Mouse (Mus musculus) common myeloid progenitor, adult 5-6 weeks (primary cell): ENCODE data around the gene Slc8a2. TPM values are rescaled to one million over a fixed set of nuclear protein-coding genes. Genes with fewer than 3 reads are reported as not detected.

Experiments
- ATAC-seq: replicated peaks from 2 replicates; pipeline ENCODE4 v1.8.0; 2016; ENCODE audit warnings: low read depth, mild to moderate bottlenecking, moderate TSS enrichment, inconsistent platforms; ENCODE audit not compliant: poor library complexity, severe bottlenecking
- total RNA-seq: library from RNA; stranded (forward); fragments of 200-1000, 187-1606 nt; gene quantifications from 2 replicates; pipeline ENCODE4 v1.2.3, GENCODE M21; 2017

Gene Slc8a2
- total RNA-seq, 1 experiment from 2014 or later: 0.09 TPM

DNA sequence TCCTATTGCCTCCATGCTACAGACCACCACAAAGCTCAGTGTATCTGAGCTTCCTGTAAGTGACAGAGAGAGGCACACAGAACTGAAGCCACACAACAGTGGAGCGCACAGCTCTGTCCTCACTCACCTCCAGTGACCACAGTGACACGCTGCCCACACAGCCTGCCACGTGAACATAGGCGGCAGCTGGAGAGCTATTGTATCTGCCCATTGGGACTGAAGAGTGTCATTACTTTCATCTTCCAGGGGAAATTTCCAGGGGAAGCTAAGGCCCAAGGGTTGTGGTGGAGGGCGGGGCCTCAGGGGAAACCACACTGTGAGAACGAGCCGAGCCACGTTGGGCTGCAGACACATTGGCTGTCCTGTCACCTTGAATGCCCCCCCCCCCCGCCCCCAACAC lies 75.2 kb downstream of the Slc8a2 start:
- 0 out of 2 replicates have a peak, but pooled peaks have one; percentile 12 for ATAC-seq

DNA sequence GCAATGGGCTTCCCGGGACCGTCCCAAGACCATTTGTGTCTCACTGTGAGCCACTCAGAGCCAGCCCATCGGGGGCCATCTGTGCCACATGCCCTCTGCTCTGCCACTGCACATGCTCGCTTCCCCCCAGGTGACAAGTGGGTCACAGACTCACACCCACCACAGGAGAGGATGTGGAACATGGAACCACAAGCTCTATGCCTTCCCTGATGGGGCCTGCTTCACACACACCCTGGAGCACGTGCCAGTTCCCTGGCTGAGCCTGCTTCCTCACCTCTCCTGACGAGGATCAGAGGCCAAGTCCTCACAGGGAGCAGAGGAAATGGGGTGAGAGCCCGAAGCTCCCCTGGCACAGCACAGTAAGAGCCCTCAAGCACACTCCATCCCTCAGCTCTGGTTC lies 77.5 kb downstream of the Slc8a2 start:
- ATAC-seq: no peak

DNA sequence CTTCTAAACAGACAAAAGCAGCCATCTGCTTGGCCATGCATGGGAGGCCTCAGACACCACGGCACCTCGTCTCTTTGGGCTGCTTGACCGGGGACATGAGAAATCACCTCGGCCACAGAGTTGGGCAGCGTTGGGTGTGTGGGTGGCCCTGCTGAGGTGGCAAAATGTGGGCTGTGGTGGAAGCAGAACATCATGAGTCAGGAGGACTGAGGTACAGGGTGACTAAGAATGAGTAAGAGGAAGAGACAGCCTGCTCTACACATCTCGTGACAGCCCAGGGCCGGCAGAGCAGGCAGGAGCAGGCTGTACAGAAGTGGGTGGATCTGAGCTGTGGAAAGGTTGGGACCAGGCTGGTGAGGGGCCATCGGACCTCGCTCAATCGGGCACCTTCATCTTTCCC lies 77.9 kb downstream of the Slc8a2 start:
- ATAC-seq: peak; percentile 45; the same call in 1 of the 2 replicates

DNA sequence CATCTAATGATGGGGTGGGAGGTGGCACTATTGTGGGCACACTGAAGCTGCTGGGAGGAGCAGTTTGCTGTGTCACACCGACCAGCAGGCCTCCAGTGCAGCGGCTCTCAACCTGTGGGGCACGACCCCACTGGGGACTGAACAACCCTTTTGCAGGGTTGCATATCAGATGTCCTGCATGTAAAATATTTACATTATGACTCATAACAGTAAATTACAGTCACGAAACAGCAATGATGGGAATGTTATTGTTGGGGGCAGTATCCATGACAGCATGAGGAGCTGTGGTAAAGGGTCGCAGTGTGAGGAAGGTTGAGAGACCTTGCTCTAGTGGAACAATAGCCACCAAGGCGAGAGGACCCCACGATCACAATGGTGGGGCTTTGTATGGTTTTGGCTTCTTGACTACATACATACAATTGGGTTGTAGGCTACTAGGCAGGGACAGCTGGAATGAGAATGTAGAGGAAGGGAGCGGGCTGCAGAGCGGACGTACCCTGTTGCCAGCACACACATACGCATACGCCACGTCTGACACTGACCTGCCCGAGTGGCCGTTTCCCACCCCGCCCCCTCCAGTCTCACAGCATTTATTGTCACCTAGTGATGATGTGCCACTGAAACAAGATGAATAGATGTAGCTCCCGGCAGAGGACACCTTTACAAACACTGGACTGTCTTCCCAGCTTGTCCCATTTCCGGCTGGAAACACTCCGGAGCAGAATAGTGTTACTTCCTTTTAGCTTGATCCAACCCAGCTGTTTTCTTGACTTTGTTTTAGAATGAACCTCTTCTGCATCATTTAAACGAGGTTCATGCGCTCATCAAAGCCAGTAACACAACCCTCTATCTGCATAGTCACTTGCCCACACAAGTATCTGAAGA lies 79.4 kb downstream of the Slc8a2 start:
- ATAC-seq: no peak

Other genes with a start within 250 kb of the Slc8a2 start
- gene Crx, start 249.9 kb upstream of the Slc8a2 start, total RNA-seq: not detected in 2 replicates
- not detected in 2 replicates for gene Crxos, start 247.2 kb upstream of the Slc8a2 start, total RNA-seq
- gene Selenow, start 207.4 kb upstream of the Slc8a2 start, total RNA-seq: 42.3 and 56.5 TPM in 2 replicates
- 458 and 478 TPM in 2 replicates for gene Nop53, start 183.8 kb upstream of the Slc8a2 start, total RNA-seq
- gene Ehd2, start 162.3 kb upstream of the Slc8a2 start, total RNA-seq: 1.0 and 1.9 TPM in 2 replicates
- 1.2 and 2.5 TPM in 2 replicates for gene Bicra, start 81.9 kb upstream of the Slc8a2 start, total RNA-seq
- not detected in 2 replicates for gene Zfp541, start 68.0 kb upstream of the Slc8a2 start, total RNA-seq
- 61.1 and 65.9 TPM in 2 replicates for gene Napa, start 31.4 kb upstream of the Slc8a2 start, total RNA-seq
- gene Kptn, start 9.9 kb upstream of the Slc8a2 start, total RNA-seq: 6.5 and 6.8 TPM in 2 replicates
- not detected in 2 replicates for gene Meis3, start 45.3 kb downstream of the Slc8a2 start, total RNA-seq
- 4.5 and 9.2 TPM in 2 replicates for gene Dhx34, start 92.2 kb downstream of the Slc8a2 start, total RNA-seq
- 1.1 and 3.1 TPM in 2 replicates for gene C5ar2, start 114.3 kb downstream of the Slc8a2 start, total RNA-seq
- gene C5ar1, start 129.7 kb downstream of the Slc8a2 start, total RNA-seq: 0.55 TPM in 1 of 2 replicates, not detected in the other
- 15.1 and 18.0 TPM in 2 replicates for gene Inafm1, start 143.8 kb downstream of the Slc8a2 start, total RNA-seq
- gene Ccdc9, start 157.0 kb downstream of the Slc8a2 start, total RNA-seq: 53.6 and 123 TPM in 2 replicates
- gene Bbc3, start 178.6 kb downstream of the Slc8a2 start, total RNA-seq: 1.4 and 2.5 TPM in 2 replicates